Mouse (Mus musculus): Measurements from ENCODE around the gene Mydgf.

Gene Mydgf

DNA sequence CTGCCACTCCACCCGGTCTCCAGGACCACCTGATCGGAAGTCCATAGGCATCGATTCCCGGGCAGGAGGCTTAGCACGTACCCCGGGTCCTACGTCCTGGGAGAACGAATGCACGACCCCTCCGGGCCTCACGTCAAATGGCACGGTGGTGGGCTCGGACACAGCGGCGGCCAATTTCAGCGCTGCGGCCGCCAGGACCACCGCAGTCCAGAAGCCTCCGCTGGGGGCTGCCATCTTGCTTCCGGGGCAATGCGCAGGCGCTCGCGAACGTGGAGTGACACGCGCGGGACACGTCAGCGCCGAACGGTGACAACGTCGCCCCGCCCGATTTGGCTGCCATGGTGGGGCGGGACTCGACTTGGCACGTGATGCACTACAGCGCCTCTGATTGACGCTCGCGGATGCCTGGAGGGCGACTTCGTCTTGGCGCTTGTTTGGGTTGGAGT, at the start of gene Mydgf:
TSS of gene Mydgf (minus strand) at position 263 of the 446 bp plus-strand sequence.
- DNase-seq (ENCODE audit: low read depth, low spot score), result peak; percentile 94

DNA sequence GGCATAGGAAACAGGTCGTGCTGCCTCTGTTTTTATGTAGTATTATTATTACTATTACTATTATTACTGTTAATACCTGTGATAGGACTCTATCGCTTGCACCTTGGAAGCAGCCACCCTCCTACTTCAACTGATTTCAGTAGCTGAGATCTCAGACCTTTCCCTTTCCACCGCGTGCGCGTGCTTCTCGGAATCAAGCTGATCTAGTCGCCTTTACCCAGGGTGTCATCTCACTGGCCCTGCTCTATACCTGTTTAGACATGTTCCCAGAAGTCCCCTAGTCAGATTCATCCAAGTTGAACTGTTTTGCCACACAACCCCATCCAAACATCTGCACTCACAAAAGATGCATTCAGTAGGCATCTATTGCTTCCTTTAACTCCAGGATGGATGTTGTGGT, 49.7 kb upstream of the Mydgf start:
- no peak for DNase-seq (ENCODE audit: low read depth, low spot score)

DNA sequence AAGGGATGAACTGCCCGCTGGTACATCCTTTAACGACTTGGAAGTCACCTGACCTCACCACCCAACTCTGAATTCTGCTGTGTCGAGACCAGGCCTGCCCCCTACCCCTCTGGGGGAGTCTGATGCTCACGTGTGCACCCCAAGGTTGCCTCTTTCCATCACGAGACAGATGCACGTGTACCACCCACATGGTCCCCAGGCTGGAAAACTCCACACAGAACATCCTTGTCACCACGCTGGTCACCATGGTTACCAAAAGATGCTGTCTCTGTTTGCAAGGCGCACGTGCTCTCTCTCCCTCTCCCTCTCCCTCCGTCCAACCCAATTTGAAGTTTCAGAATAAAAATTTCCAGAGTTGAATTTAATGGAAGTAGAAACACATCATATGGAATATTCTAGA, 46.2 kb upstream of the Mydgf start:
- DNase-seq (ENCODE audit: low read depth, low spot score), result no peak

DNA sequence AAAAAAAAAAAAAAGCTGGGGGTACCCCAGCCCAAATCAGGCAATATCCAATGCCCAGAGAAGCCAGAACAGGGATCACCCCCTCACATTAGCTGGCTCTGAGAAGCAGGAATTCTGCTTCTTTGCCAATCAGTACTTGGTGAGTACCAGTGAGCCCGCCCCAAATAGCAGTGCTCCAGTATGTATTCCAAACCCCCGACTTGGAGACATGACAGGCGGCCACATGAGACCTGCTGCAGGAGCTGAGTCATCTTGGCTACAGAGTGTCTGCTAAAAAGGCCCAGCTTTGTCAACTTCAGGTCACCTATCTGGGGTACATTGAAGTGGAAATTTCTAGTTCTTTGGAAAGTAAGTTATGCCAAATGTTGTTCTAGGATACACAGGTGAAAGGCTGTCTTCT, 42.8 kb upstream of the Mydgf start:
- no peak for DNase-seq (ENCODE audit: low read depth, low spot score)

DNA sequence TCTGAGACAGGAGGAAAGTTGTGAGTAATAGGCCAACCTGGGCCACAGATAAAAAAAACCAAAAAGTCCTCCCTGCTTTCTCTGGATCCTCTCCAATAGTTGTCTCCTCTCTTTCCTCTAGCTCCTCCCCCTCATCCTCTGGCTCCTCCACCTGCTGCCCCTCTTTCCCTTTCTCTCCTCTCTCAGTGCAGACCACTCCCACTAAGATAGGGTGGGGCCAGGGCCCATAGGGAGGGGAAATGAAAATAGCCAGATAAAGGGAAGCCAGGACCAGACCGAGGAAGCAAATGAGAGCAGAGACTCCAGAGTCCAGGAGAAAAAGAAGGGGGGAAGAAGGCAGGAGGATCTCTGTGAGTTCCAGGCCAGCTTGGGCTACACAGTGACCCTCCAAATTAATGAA, 41.2 kb upstream of the Mydgf start:
- no peak for DNase-seq (ENCODE audit: low read depth, low spot score)

DNA sequence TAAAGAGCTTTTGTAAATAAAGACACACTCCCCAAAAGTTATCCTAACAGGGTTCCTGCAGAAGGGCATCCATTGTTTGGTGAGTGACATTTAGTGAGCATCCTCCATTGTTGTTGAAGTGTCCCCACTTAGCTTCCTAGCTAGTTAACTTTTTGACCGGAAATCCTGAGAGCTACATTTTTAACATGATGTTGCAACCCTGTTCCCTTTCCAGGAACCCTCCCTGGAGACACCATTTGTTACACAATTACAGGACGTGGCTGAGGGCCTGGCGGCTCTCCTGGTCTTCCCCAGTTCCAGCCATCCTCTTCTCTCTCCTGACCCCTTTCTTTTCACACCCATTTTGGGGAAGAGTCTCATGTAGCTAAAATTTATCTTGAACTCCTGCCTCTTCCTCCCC, 36.1 kb upstream of the Mydgf start:
- no peak for DNase-seq (ENCODE audit: low read depth, low spot score)

DNA sequence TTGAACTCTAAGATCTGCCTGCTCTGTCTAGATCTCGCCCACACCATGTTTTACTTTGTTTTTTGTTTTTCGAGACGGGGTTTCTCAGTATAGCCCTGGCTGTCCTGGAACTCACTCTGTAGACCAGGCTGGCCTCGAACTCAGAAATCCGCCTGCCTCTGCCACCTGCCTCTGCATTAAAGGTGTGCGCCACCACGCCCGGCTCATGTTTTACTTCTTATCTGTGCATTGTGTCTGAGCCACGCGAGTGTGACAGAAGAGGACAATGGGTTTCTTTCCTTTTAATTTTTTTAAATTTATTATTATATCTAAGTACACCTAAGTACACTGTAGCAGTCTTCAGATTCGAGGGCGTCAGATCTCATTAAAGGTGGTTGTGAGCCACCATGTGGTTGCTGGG, 35.5 kb upstream of the Mydgf start:
- DNase-seq (ENCODE audit: low read depth, low spot score), result no peak

DNA sequence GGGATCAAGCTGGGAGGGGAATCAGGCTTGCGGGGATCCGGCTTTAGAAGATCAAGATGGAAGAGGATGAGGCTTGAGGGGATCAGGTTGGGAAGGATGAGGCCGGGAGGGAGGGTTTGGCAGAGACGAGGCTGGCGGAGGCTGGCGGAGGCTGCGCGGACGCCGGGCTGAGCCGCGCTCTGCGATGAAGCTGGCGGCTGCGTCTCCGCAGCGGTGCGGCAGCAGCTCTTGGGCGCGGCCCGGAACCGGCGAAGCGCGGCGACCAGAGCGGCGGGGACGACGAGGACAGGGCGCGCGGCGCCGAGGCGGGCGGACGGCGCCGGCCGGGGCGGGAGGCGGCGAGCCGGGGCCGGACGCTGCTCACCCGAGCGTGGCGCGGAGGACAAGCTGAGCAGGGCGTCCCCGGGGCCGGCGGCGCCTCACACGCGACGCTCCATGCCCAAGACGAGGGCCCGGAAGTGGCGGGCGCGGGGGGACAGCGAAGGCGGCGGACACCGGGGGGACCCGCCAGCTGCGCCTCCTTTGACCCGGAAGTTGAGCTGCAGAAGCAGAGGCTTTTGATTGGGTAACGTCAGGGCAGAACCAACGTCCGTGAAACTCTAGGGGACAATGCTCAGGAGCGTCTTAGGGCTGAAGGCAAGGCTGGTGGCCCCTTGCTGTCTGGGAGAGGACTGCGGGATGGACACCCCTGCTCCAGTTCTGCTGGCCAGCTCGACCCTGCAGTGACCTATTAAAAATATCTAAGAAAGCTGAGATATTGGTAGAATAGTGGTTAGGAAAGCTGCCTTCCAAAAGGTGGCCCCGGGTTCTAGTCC, 34.9 kb upstream of the Mydgf start, which contains the start of gene Dpp9:
TSS of gene Dpp9 (minus strand) at position 529 of the 815 bp plus-strand sequence.
- DNase-seq (ENCODE audit: low read depth, low spot score), result peak; percentile 97

DNA sequence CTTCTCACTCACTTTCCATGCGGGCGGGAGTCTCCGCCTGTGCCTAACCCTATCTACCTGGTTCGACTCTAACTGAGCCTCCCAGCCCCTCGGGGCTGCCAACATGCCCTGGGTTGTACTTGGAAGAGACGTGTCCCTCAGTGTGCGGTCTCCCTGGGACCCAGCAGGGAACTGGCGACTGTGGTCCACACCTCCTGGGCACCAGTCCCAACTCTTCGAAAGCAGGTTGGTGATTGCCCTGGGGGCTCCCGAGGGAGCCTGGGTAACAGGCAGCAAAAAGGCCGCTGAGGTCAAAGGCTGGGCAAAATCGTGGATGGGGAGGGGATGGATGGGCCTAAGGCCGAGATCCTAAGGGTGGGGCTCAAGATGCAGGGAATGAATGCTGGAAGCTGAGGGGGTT, 34.0 kb upstream of the Mydgf start:
- DNase-seq (ENCODE audit: low read depth, low spot score), result no peak

DNA sequence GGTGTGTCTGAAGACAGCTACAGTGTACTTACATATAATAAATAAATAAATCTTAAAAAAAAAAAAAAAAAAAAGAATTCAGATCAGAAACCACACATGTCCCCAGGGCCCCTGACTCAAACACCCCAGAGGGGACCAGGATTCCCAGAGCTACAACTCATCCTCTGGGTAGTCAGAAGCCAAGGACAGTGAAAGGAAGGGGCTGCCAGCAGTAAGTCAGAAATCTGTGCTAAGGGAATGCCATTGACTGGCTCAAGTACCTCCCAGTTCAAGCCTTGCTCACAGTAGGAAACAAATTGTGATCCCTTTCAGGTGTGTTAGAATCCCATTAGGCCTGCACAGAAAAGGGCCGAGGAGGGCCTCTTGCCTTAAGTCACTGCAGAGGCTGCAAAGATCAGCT, 30.5 kb upstream of the Mydgf start:
- no peak for DNase-seq (ENCODE audit: low read depth, low spot score)

DNA sequence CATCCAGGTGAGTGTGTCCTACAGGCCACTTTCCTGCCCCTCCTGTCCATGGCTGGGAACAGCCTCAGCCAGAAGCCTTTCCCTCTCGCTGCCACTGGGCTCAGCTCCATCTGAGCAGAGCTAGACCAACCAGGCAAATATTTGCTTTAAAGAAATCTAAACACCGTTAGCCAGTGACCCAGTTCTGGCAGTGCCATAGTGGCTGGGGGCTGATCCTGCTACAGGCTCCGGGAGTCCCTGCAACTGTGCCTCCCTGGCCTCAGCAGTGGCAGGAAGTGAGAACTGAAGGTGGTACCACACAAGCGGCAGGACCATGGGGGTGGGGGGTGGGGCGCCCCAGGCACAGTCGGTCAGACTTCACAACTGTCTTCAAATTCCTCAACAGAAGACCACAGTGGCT, 29.0 kb upstream of the Mydgf start:
- no peak for DNase-seq (ENCODE audit: low read depth, low spot score)

DNA sequence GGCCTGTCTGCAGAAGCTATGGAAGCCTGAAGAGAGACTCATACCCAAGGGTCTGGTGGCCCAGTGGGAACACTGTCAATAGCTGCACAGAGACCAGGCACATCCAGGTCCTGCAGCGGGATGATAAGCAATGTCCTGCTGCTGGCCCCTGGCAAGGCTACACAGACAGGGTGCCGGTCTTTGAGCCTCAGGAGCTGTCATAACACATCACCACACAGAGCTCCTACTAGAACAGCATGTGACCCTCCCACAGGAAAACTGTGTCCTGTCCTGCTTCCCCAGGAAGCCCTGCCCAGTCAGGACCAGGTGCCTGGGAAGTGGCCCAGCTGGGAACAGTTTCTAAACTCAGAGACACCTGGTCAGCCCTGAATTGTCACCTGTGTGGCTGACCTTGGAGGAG, 27.4 kb upstream of the Mydgf start:
- no peak for DNase-seq (ENCODE audit: low read depth, low spot score)

DNA sequence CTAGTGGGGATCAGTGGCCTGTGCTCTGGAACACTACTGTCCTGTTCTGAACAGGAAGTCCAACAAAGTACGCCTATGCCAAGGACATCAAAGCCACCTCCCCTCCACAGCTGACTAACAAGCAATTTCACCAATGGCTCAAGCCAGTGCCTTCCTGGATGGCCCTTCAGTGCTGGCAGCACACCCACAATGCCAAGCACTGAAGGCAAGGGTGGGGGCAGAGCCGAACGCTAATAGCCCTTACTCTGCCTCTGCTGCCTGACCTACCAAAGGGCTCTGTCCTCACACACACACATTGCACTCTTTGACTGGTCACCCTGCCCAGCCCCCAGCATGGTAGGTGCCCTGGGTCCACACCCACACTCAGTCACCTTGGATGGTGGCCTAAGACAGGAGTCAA, 25.1 kb upstream of the Mydgf start:
- no peak for DNase-seq (ENCODE audit: low read depth, low spot score)

DNA sequence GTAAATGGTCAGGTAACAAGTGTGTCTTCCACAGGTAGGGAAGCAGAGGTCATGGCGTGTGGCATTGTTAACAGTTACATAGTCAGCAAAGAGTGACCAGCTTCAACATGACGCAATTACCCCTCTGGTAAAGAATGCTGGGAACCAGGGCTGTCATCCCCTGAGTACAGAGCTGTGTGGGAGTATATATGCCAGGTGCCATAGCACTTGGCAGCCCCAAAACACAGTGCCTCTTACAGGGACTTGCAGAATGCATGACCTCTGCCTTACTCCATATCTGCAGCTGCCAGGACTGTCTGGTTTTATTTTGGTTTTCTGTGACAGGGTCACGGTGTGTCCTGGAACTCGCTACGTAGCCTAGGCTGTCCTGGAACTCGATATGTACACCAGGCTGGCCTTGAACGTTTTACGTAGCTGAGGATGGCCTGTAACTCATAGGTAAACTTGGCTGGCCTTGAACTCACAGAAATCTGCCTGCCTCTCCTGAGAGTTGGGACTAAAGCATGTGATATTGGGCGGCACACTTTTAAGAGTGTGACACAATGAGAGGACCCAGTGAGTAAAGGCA, 24.3 kb upstream of the Mydgf start:
- DNase-seq (ENCODE audit: low read depth, low spot score), result no peak

DNA sequence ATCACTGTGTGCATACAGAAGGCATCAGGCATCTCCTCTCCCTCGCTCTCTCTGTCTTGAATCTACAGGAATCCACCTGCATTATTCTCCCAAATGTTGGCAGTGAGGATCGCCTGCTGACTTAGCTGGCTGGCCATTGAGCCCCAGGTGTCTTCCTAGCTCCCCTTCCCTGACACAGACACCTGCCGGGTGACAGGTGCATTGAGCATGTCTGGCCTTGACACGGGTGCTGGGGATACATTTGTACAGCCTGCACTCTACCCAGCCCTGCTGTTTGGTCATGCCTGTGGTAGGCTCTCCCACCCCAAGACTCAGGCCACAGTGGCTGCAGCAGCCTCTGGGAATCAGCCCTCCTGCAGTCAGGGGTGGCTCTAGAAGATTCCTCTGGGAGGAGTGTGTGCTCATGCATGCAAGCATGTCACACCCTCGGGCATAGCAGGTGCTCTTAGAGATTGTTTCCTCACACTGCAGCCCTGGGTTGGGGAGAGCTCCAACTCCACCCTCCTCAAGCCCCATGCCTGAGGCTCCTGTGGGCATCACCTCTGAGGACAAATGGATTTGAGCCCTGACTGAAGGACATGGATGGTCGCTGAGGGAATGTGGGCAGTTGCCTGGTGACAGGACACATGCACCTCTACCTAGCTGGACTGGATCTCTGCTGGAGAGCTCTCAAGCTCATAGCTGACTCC, 23.4 kb upstream of the Mydgf start:
- DNase-seq (ENCODE audit: low read depth, low spot score), result no peak

DNA sequence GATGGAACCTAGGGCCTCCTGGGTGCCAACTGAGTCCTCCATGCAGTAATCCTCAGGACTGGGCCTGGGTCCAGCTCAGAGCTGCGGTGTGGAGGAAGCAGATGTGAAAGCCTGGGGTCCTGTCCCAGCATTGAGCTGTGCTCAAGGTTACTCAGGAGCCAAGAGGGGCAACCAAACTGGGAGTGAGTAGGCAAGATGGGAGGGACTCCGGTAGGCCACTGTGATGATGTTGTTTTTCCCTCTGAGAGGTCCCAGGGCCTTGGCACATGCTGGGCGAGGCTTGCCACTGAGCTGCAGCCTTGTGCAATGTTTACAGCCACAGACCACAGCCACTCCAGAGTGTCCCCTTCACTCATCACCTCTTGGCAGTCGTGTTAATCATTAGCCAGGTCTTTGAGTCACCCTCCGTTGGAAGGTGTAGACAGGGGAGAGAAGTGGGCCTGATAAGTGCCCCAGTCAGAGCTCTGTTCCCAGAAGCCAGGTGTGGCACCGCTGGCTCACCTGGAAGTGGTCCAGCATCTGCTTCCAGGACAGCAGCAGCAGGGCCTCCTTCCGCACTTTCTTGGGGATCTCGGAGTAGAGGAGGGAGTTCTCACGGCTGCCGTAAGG, 22.7 kb upstream of the Mydgf start:
- no peak for DNase-seq (ENCODE audit: low read depth, low spot score)

DNA sequence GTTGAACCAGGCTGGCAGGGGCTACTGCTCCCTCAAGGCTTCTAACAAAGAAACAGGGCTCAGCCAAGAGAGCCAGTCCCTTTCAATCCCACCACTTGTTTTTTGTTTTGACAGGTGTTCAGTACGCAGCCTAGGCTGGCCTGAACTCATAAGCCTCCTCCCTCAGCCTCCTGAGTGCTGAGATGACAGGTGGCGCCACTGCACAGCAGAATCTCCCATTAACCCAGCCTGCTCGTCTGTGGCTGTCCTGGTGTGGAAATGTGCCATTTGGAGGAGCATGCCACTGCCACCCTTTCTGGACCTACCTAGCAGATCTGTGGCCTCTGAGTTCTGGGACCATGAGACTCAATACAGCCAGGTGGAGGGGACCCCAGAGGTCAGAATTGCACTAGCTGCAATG, 20.0 kb upstream of the Mydgf start:
- DNase-seq (ENCODE audit: low read depth, low spot score), result no peak

DNA sequence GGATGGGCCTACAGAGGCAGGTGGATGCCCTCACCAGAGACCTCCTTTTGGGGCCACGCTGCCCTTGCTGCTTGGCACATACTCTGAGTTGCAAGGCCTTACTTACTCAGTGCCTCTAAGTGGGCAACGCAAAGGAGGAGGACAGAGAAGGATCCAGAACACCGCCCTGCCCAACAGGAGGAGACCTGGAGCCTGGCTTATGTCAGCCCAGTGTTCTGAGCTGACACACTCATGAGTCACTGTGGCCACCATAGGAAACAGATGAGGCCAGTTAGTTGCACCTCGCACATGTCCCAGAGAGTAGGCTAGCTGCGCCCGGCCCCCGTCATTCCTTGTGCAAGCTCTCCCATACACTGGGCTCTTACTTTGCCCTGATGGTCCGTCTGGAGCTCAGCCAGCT, 18.8 kb upstream of the Mydgf start:
- DNase-seq (ENCODE audit: low read depth, low spot score), result no peak

DNA sequence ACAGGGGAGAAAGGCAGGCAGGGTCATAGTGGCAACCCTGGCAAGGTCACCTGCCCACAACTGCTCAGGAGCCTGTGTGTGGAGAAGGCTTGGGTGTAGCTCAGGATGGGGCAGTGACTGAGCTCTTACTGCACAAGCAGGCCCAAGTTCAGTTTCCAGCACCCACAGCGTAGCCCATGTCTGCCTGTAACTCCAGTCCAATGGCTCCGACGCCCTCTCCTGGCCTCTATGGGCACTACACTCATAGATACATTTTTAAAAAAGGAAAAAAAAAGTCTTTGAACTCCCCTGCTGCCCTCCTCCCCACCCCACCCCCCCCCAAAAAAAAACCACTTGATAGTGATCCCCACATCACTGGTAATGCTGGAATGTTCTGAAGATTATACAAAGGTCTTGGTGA, 17.9 kb upstream of the Mydgf start:
- no peak for DNase-seq (ENCODE audit: low read depth, low spot score)

DNA sequence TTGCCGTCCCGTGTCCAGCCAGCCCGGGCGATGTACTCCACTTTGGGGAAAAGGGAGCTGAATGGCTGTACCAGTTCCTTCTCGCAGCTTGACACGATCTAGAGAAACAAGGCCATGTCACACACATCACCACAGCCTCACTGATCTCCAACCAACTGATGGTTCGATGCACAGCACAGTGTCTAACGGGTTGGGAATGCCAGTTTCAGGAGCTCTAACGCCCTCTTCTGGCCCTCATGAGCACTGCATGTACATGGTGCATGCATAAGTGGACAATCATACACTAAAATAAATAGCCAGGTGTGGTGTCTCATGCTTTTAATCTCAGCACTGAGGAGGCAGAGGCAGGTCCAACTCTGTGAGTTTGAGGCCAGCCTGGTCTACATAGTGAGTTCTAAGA, 16.9 kb upstream of the Mydgf start:
- DNase-seq (ENCODE audit: low read depth, low spot score), result peak; percentile 17

DNA sequence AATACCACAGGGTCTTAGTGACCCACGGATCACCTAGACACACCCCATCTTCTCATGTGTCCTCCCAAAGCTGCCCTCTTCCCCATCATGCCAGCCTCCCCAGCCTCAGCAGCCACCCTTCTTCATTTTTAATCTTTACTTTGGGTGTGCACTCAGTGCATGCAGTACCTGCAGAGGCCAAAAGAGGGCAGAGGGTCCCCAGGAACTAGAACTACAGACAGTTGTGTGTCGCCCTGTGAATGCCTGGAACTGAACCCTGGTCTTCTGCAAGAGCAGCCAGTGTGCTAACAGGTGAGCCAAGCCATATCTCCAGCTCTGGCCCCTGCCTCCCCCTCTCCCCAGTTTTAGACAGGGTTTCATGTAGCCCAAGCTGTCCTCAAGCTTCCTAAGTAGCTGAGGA, 13.1 kb upstream of the Mydgf start:
- peak; percentile 16 for DNase-seq (ENCODE audit: low read depth, low spot score)

DNA sequence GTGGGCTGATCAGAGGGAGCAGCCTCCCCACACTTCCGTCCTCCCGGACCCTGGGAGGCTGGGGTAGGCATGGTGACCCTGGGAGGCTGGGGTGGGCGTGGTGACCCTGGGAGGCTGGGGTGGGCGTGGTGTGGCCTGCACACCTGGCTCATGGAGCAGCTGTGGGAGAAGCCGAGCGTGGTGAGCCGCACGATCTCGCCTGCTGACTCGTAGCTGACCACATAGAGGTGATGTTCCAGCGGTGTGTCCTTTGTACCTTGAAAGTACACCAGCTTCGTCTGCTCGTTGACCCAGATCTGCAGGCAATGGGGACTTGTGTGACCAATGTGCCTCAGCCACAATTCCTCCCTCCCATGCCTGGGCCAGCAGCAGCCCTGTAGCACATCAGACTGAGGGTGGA, 11.0 kb upstream of the Mydgf start:
- DNase-seq (ENCODE audit: low read depth, low spot score), result no peak

Data from mesoderm, embryonic 11.5 days (tissue).